Mouse (Mus musculus) kidney, adult 2 months (tissue): Measurements from ENCODE around the gene Spop. TPM values are rescaled to one million over a fixed set of nuclear protein-coding genes. Genes with fewer than 3 reads are reported as not detected.

Experiments
- DNase-seq: peaks from one replicate; pipeline ENCODE4 v3.0.0; 2021
- H3K27ac ChIP-seq: fragments of 200-500 bp; 2 replicates; pipeline ENCODE4 v1.5.1; 2012; ENCODE audit warnings: low read depth, low read length, control low read depth, inconsistent platforms; ENCODE audit not compliant: insufficient read depth
- H3K27me3 ChIP-seq: fragments of 200-500 bp; replicated peaks from 2 replicates; pipeline ENCODE4 v1.6.1; 2012; ENCODE audit warnings: mild to moderate bottlenecking, moderate library complexity, low read length, inconsistent platforms; ENCODE audit not compliant: control insufficient read depth, insufficient read depth
- H3K36me3 ChIP-seq: fragments of 200-500 bp; 2 replicates; pipeline ENCODE4 v1.6.1; 2012; ENCODE audit warnings: mild to moderate bottlenecking, moderate library complexity, low read length, inconsistent platforms; ENCODE audit not compliant: control insufficient read depth, insufficient read depth
- H3K4me1 ChIP-seq: fragments of 200-500 bp; 2 replicates; pipeline ENCODE4 v1.6.1; 2011; ENCODE audit warnings: low read length; ENCODE audit not compliant: control insufficient read depth, insufficient read depth
- H3K4me3 ChIP-seq: fragments of 200-500 bp; 2 replicates; pipeline ENCODE4 v1.5.1; 2011; ENCODE audit warnings: mild to moderate bottlenecking, low read depth, low read length, control low read depth; ENCODE audit not compliant: insufficient read depth
- CTCF ChIP-seq: fragments of 200-500 bp; conservative IDR thresholded peaks from 2 replicates; pipeline ENCODE4 v1.5.1; 2011; ENCODE audit warnings: low read depth, mild to moderate bottlenecking, control low read depth, low read length, moderate library complexity, mixed read lengths; ENCODE audit not compliant: insufficient read depth, insufficient read length
- POLR2A ChIP-seq: fragments of 200-500 bp; IDR thresholded peaks from one replicate; pipeline ENCODE4 v1.6.1; 2011; ENCODE audit warnings: low read depth, low read length, control low read depth
- WGBS: fragments of 180-500 bp; shearing (Covaris S2); methylation state at CpG from one replicate; pipeline ENCODE4 v1.1.7; 2018; 5-methylcytosine and 5-hydroxymethylcytosine counted together
- polyA plus RNA-seq: library from polyadenylated mRNA; depleted of rRNA; stranded (reverse); fragments of >200 nt; gene quantifications from 2 replicates; pipeline ENCODE4 v1.2.3, GENCODE M21; 2012

The Spop gene
- polyA plus RNA-seq, 1 experiment, result 66.4 TPM

GRCm38 (mm10) chr11:95392223-95392667 is 21.6 kb upstream of the Spop start:
- Histone ChIP-seq H3K36me3 (peaks cover 5% of the 10 kb centered on the region), H3K27ac (no peak overlapping the region), H3K4me3 (no peak overlapping the region), H3K27me3 (no peaks in the 10 kb centered on the region), H3K4me1 (no peaks in the 10 kb centered on the region)
- no peak for DNase-seq
- no peak for TF ChIP-seq CTCF
- no peak for TF ChIP-seq POLR2A
- 69% methylated on average over 7 of the region's 7 CpGs for WGBS

GRCm38 (mm10) chr11:95392708-95393499 is 21.0 kb upstream of the Spop start:
- Histone ChIP-seq H3K4me3 (no peak overlapping the region), H3K27ac (no peak overlapping the region), H3K36me3 (peaks cover 5% of the 10 kb centered on the region), H3K4me1 (no peaks in the 10 kb centered on the region), H3K27me3 (no peaks in the 10 kb centered on the region)
- no peak for TF ChIP-seq POLR2A
- no peak for TF ChIP-seq CTCF
- DNase-seq, result no peak
- WGBS, result 79% methylated on average over 11 of the region's 11 CpGs

GRCm38 (mm10) chr11:95393500-95393816 is 20.4 kb upstream of the Spop start:
- WGBS, result 55% methylated on average over 5 of the region's 5 CpGs
- no peak for TF ChIP-seq CTCF
- TF ChIP-seq POLR2A, result no peak
- H3K27me3 ChIP-seq, result no peaks in the 10 kb centered on the region
- DNase-seq, result no peak
- peaks cover 3% of the 10 kb centered on the region; the same call in 1 of the 2 replicates for H3K4me1 ChIP-seq
- H3K27ac ChIP-seq, result no peak overlapping the region
- H3K4me3 ChIP-seq, result no peak overlapping the region
- H3K36me3 ChIP-seq, result peaks cover 5% of the 10 kb centered on the region

- Histone ChIP-seq H3K4me1 (peaks cover 3% of the 10 kb centered on the region; the same call in 1 of the 2 replicates), H3K27me3 (no peaks in the 10 kb centered on the region), H3K4me3 (no peak overlapping the region), H3K27ac (no peak overlapping the region), H3K36me3 (peaks cover 5% of the 10 kb centered on the region)
- no peak for TF ChIP-seq CTCF
- no peak for TF ChIP-seq POLR2A
- DNase-seq, result no peak
- WGBS, result 35% methylated on average over 5 of the region's 5 CpGs
These were observed 19.8 kb upstream of the Spop start for GRCm38 (mm10) chr11:95394112-95394511.

GRCm38 (mm10) chr11:95396548-95396947 is 17.3 kb upstream of the Spop start:
- no peak for DNase-seq
- no peaks in the 10 kb centered on the region for H3K27me3 ChIP-seq
- no peak overlapping the region for H3K4me3 ChIP-seq
- TF ChIP-seq CTCF (no peak), POLR2A (no peak)
- H3K36me3 ChIP-seq, result no peaks in the 10 kb centered on the region; the same call in none of the 2 replicates
- 68% methylated on average over 1 of the region's 1 CpGs for WGBS
- H3K4me1 ChIP-seq, result peaks cover 3% of the 10 kb centered on the region; the same call in 1 of the 2 replicates
- H3K27ac ChIP-seq, result no peak overlapping the region

- Histone ChIP-seq H3K36me3 (no peaks in the 10 kb centered on the region), H3K27me3 (no peaks in the 10 kb centered on the region), H3K4me3 (no peak overlapping the region), H3K27ac (no peak overlapping the region), H3K4me1 (peaks cover 3% of the 10 kb centered on the region; the same call in 1 of the 2 replicates)
- TF ChIP-seq POLR2A (no peak), CTCF (peak; percentile 92)
- DNase-seq, result peak; percentile 58
- 35% methylated on average over 14 of the region's 14 CpGs for WGBS
These were observed 15.7 kb upstream of the Spop start for GRCm38 (mm10) chr11:95397843-95398835.

GRCm38 (mm10) chr11:95399520-95400020 is 14.3 kb upstream of the Spop start:
- no peak for DNase-seq
- WGBS, result 70% methylated on average over 13 of the region's 13 CpGs
- no peak overlapping the region for H3K27ac ChIP-seq
- peaks cover 3% of the 10 kb centered on the region; the same call in 1 of the 2 replicates for H3K4me1 ChIP-seq
- no peaks in the 10 kb centered on the region for H3K27me3 ChIP-seq
- TF ChIP-seq POLR2A (no peak), CTCF (no peak)
- no peak overlapping the region for H3K4me3 ChIP-seq
- no peaks in the 10 kb centered on the region for H3K36me3 ChIP-seq
